Mouse (Mus musculus) hindbrain, embryonic 11.5 days (tissue): ENCODE data around the gene Tbc1d14. TPM values are rescaled to one million over a fixed set of nuclear protein-coding genes. Genes with fewer than 3 reads are reported as not detected.
A peak's percentile ranks its signal among the peaks of the same experiment; 100 is the strongest.

Experiments
- ATAC-seq: fragments of 200-750 bp; cut with Nextera tagmentation; 2 replicates; pipeline ENCODE4 v1.8.0; 2017; ENCODE audit warnings: mild to moderate bottlenecking, moderate TSS enrichment, moderate library complexity; ENCODE audit not compliant: low FRiP score
- DNase-seq: peaks from one replicate; pipeline ENCODE4 v3.0.0-alpha.2; 2015; ENCODE audit warnings: low spot score
- H3K27ac ChIP-seq: fragments of 300-500 bp; sonication (generic); 2 replicates; pipeline ENCODE4 v1.5.1; 2014; ENCODE audit warnings: mild to moderate bottlenecking, low read depth, low read length
- H3K27me3 ChIP-seq: fragments of 300-500 bp; sonication (generic); 2 replicates; pipeline ENCODE4 v1.6.1; 2014; ENCODE audit warnings: mild to moderate bottlenecking, low read length, moderate library complexity, mixed read lengths; ENCODE audit not compliant: control insufficient read depth, insufficient read depth
- H3K36me3 ChIP-seq: fragments of 300-500 bp; sonication (generic); 2 replicates; pipeline ENCODE4 v1.6.1; 2014; ENCODE audit warnings: mild to moderate bottlenecking, low read length, moderate library complexity, mixed read lengths; ENCODE audit not compliant: control insufficient read depth, insufficient read depth
- H3K4me1 ChIP-seq: fragments of 300-500 bp; sonication (generic); replicated peaks from 2 replicates; pipeline ENCODE4 v1.6.1; 2014; ENCODE audit warnings: low read length, mixed read lengths; ENCODE audit not compliant: control insufficient read depth, insufficient read depth
- H3K4me2 ChIP-seq: fragments of 300-500 bp; sonication (generic); replicated peaks from 2 replicates; pipeline ENCODE4 v1.6.1; 2014; ENCODE audit warnings: mild to moderate bottlenecking, low read depth, low read length
- H3K4me3 ChIP-seq: fragments of 300-500 bp; sonication (generic); 2 replicates; pipeline ENCODE4 v1.5.1; 2014; ENCODE audit warnings: low read depth, low read length
- H3K9ac ChIP-seq: fragments of 300-500 bp; sonication (generic); 2 replicates; pipeline ENCODE4 v1.6.1; 2014; ENCODE audit warnings: low read depth, low read length
- H3K9me3 ChIP-seq: fragments of 300-500 bp; sonication (generic); 2 replicates; pipeline ENCODE4 v1.6.1; 2016; ENCODE audit warnings: low read length; ENCODE audit not compliant: control insufficient read depth
- WGBS: fragments of 180-500 bp; shearing (Covaris S2); extraction: QIAGEN DNeasy Blood & Tissue Kit; methylation state at CpG from one replicate; pipeline ENCODE4 v1.1.7; 2014; 5-methylcytosine and 5-hydroxymethylcytosine counted together
- polyA plus RNA-seq: library from polyadenylated mRNA; unstranded; fragments of >200 nt; fragmentation: Nextera tagmentation; extraction: Ambion mirVana; gene quantifications from 2 replicates; pipeline ENCODE4 v1.2.1, GENCODE M21; 2014

The Tbc1d14 gene
- polyA plus RNA-seq, 1 experiment from 2014 or later, result 38.3 TPM

DNA sequence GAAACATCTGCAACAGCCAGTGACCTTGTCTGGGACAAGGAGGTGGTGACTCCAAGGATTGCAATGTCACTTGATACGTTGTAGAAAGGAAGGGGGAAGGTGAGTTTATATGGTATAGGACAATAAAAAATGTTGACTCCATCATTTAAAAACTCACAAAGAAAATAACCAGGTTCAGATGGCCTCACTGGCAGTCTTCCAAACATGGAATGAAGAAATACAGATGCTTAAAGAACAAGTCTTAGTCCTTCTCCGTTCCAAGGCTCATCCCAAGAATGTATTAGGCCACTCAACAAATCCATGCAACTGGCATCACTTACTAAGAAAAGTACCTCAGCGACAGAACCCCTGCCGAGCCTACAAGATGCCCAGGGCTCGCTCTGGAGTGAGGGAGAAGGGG, 38.6 kb downstream of the Tbc1d14 start:
- Histone ChIP-seq H3K4me1 (no peaks in the 10 kb centered on the region), H3K9me3 (no peaks in the 10 kb centered on the region), H3K27ac (no peak overlapping the region), H3K27me3 (no peaks in the 10 kb centered on the region), H3K36me3 (no peaks in the 10 kb centered on the region), H3K4me3 (no peak overlapping the region), H3K9ac (no peak overlapping the region), H3K4me2 (no peak overlapping the region)
- no peak for ATAC-seq
- WGBS, result 76% methylated on average over 5 of the region's 5 CpGs
- DNase-seq, result no peak

DNA sequence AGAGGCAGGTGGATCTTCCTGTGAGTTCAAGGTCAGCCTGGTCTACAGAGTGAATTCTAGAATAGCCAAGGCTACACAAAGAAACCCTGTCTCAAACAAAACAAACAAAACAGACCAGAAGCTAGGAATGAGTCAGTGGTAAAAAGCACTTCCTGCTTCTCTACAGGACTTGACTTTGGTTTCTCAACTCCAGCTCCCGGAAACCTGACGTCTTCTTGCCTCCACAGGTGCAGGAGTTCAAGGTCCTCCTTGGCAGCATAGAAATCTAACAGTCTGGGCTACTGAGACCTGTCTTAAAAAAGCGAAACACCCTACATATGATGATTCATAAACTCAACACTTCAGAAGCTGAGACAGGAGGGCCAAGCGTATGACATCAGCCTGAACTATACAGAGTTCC, 39.2 kb downstream of the Tbc1d14 start:
- Histone ChIP-seq H3K27me3 (no peaks in the 10 kb centered on the region), H3K4me2 (no peak overlapping the region), H3K27ac (no peak overlapping the region), H3K4me1 (no peaks in the 10 kb centered on the region), H3K4me3 (no peak overlapping the region), H3K9me3 (no peaks in the 10 kb centered on the region), H3K9ac (no peak overlapping the region), H3K36me3 (no peaks in the 10 kb centered on the region)
- DNase-seq (no peak), ATAC-seq (no peak)
- 90% methylated on average over 4 of the region's 4 CpGs for WGBS

DNA sequence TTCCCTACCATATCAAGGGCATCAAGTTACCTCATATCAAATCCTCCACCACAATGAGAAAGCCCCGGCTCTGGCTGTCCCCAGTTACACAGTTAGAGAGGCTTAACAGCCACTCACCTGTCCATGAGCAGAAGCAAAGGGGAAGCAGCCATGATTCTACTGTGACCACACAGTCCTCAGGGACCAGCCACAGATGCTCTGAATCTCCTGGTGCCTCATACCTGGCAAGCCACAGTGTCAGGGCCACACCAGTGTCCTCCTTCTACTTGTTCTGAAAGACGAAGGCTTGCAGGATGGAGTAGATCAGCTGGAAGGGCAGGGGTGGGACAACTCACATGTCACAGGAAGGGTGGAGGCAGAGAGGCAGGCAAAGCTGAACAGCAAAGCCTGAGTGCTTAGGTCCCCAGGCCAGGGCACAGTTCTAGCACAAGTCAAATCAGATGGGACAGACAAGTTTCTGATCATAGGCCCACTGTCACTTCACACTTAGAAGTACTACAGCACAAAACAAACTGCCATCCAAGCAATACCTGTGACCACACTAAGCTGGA, 39.9 kb downstream of the Tbc1d14 start:
- H3K36me3 ChIP-seq, result no peaks in the 10 kb centered on the region
- DNase-seq (no peak), ATAC-seq (no peak)
- no peaks in the 10 kb centered on the region for H3K27me3 ChIP-seq
- H3K4me3 ChIP-seq, result no peak overlapping the region
- no peak overlapping the region for H3K4me2 ChIP-seq
- WGBS, result 83% methylated on average over 2 of the region's 2 CpGs
- H3K9ac ChIP-seq, result no peak overlapping the region
- H3K27ac ChIP-seq, result no peak overlapping the region
- no peaks in the 10 kb centered on the region for H3K9me3 ChIP-seq
- H3K4me1 ChIP-seq, result no peaks in the 10 kb centered on the region

- ATAC-seq (no peak), DNase-seq (no peak)
- Histone ChIP-seq H3K27me3 (no peaks in the 10 kb centered on the region), H3K27ac (no peak overlapping the region), H3K36me3 (no peaks in the 10 kb centered on the region), H3K9ac (no peak overlapping the region), H3K9me3 (no peaks in the 10 kb centered on the region), H3K4me2 (no peak overlapping the region), H3K4me3 (no peak overlapping the region), H3K4me1 (no peaks in the 10 kb centered on the region)
- WGBS, result 92% methylated on average over 4 of the region's 4 CpGs
Measured at GRCm38 (mm10) chr5:36552391-36552790, 40.7 kb downstream of the Tbc1d14 start.

- ATAC-seq (no peak), DNase-seq (no peak)
- no peak overlapping the region for H3K27ac ChIP-seq
- H3K9me3 ChIP-seq, result no peaks in the 10 kb centered on the region
- no peaks in the 10 kb centered on the region for H3K36me3 ChIP-seq
- 81% methylated on average over 6 of the region's 6 CpGs for WGBS
- H3K4me1 ChIP-seq, result no peaks in the 10 kb centered on the region
- no peak overlapping the region for H3K4me3 ChIP-seq
- H3K9ac ChIP-seq, result no peak overlapping the region
- H3K27me3 ChIP-seq, result no peaks in the 10 kb centered on the region
- no peak overlapping the region for H3K4me2 ChIP-seq
Measured at GRCm38 (mm10) chr5:36549243-36549642, 43.8 kb downstream of the Tbc1d14 start.

DNA sequence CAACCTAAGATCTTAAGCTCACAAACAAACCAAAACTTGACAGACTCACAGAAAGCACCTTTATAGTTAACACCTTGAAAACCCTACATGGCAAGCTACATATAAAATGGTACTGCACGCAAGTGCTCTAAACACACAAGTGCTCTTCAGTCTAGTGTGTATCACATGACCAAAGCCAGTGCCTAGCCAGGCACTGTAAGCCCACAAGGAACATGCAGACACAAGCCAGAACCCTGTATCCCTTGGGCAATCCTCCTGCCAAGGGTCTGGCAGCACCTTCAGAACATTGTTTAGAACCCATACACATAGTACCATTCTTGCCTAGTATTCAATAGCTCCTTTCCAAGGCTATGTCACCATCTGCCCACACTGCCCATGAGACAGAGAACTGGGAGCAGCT, 48.3 kb downstream of the Tbc1d14 start:
- no peak overlapping the region for H3K27ac ChIP-seq
- H3K27me3 ChIP-seq, result no peaks in the 10 kb centered on the region
- DNase-seq (no peak), ATAC-seq (no peak)
- no peak overlapping the region for H3K9ac ChIP-seq
- 93% methylated on average over 1 of the region's 1 CpGs for WGBS
- H3K4me1 ChIP-seq, result no peaks in the 10 kb centered on the region
- H3K4me2 ChIP-seq, result no peak overlapping the region
- H3K36me3 ChIP-seq, result no peaks in the 10 kb centered on the region
- no peaks in the 10 kb centered on the region for H3K9me3 ChIP-seq
- H3K4me3 ChIP-seq, result no peak overlapping the region

GRCm38 (mm10) chr5:36540928-36541327, 52.1 kb downstream of the Tbc1d14 start:
- 86% methylated on average over 2 of the region's 2 CpGs for WGBS
- DNase-seq (no peak), ATAC-seq (no peak)
- Histone ChIP-seq H3K9ac (no peak overlapping the region), H3K4me2 (no peak overlapping the region), H3K4me3 (no peak overlapping the region), H3K4me1 (no peaks in the 10 kb centered on the region), H3K36me3 (no peaks in the 10 kb centered on the region), H3K27ac (no peak overlapping the region), H3K27me3 (no peaks in the 10 kb centered on the region), H3K9me3 (no peaks in the 10 kb centered on the region)

- no peaks in the 10 kb centered on the region for H3K36me3 ChIP-seq
- no peak overlapping the region for H3K9ac ChIP-seq
- DNase-seq (peak; percentile 68), ATAC-seq (no peak)
- no peaks in the 10 kb centered on the region for H3K9me3 ChIP-seq
- H3K4me2 ChIP-seq, result no peak overlapping the region
- no peaks in the 10 kb centered on the region for H3K4me1 ChIP-seq
- no peak overlapping the region for H3K27ac ChIP-seq
- 51% methylated on average over 4 of the region's 4 CpGs for WGBS
- H3K27me3 ChIP-seq, result no peaks in the 10 kb centered on the region
- no peak overlapping the region for H3K4me3 ChIP-seq
Measured at GRCm38 (mm10) chr5:36538576-36539187, 54.4 kb downstream of the Tbc1d14 start.

GRCm38 (mm10) chr5:36536424-36536823, 56.7 kb downstream of the Tbc1d14 start:
- no peaks in the 10 kb centered on the region for H3K27me3 ChIP-seq
- DNase-seq (no peak), ATAC-seq (no peak)
- H3K27ac ChIP-seq, result no peak overlapping the region
- H3K4me1 ChIP-seq, result no peaks in the 10 kb centered on the region
- no peak overlapping the region for H3K4me2 ChIP-seq
- H3K9me3 ChIP-seq, result no peaks in the 10 kb centered on the region
- 89% methylated on average over 3 of the region's 3 CpGs for WGBS
- no peaks in the 10 kb centered on the region for H3K36me3 ChIP-seq
- no peak overlapping the region for H3K4me3 ChIP-seq
- no peak overlapping the region for H3K9ac ChIP-seq
